Mouse (Mus musculus): ENCODE measurements around the gene Myh14. TPM values are rescaled to one million over a fixed set of nuclear protein-coding genes. Genes with fewer than 3 reads are reported as not detected.

The Myh14 gene
- 20.8 and 23.6 TPM in 2 replicates for polyA plus RNA-seq (2021; fragmentation: Nextera tagmentation)
- long read RNA-seq, experiment 1, full-length matches to known transcripts = 3 of 28 reads
- long read RNA-seq, experiment 1, partial matches to known transcripts = 21 of 28 reads
- long read RNA-seq, experiment 1, other reads (novel, unspliced or antisense) = 4 of 28 reads
- long read RNA-seq, experiment 2, full-length matches to known transcripts = 2 of 35 reads
- long read RNA-seq, experiment 2, partial matches to known transcripts = 31 of 35 reads
- long read RNA-seq, experiment 2, other reads (novel, unspliced or antisense) = 2 of 35 reads

DNA sequence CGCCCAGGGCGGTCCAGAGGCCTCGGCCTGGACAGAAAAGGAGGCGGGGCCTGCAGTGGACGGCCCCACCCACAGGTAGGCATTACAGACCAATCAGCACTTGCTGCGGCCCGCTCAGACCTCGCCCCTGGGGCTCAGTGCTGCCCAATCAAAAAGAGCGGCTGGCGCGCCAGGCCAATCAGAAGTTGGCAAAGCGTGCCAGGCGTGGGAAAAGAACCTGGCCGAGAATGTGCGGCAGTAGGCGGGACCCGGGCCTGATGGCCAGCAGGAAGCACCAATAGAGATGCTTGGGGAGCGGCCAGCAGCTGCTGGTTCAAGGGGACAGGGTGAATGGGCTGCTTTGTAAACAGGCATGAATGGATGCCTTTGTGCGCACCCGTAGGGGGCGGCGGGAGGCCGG lies at the start of gene Myh14:
Myh14 (minus strand) TSS at position 41 of the 400 bp plus-strand sequence.

DNA sequence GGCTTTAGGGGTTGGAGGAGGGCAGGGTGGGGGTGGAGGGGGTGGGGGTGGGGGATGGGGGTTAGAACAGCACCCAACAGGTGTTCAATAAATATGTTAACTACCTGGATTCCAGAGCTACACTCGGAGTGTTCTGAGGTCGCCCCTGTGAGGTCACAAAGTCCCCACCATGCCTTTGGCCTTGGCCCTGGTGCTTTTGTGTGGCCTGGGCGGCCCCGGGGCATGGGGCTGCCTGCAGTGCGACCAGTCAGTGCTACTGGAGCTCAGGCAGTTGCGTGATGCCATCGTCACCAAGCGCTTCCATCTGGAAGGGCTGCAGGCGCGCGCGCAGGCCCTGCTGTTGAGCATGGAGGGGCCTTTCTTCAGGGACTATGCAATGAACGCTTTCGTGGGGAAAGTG lies 37.9 kb upstream of the Myh14 start, which contains the start of gene Izumo2:
Izumo2 (plus strand) TSS at position 169 of the 400 bp plus-strand sequence.

DNA sequence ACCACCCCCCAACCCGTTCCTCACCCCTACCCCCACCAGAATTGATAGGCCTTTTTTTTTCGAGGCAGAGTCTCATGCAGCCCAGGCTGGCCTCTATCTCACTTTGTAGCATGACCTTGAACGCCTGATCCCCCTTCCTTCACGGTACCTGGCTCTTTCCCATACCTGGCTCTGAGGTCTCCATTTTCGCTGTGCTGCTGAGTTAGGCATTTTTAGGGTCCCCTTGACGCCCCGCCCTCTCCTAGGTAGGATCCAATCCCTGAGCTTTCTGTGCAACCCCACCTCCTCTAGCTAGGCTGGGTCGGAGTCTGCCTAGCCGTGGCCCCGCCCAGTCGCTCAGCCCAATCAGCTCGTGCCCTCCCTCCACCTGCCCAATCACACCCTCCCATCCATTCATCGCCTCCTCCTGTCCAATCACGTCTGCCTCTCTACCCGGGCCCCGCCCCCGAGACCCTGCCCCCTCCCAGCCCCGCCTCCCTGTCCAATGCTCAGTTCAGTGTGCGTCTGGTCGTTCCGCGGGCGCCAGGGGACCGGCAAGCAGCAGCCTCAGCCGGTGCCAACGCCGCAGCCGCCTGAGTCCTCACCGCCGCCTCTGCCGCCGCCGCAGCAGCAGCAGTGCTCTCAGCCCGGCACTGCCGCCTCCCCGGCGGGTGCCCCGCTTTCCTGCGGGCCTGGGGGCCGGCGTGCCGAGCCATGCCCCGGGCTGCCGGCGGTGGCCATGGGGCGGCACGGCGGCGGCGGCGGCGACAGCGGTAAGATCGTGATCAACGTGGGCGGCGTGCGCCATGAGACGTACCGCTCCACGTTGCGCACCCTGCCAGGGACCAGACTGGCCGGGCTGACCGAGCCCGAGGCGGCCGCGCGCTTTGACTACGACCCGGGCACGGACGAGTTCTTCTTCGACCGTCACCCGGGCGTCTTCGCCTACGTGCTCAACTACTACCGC lies 80.0 kb downstream of the Myh14 start, which contains the start of gene Kcnc3:
Kcnc3 (plus strand) TSS at position 263 of the 946 bp plus-strand sequence.

DNA sequence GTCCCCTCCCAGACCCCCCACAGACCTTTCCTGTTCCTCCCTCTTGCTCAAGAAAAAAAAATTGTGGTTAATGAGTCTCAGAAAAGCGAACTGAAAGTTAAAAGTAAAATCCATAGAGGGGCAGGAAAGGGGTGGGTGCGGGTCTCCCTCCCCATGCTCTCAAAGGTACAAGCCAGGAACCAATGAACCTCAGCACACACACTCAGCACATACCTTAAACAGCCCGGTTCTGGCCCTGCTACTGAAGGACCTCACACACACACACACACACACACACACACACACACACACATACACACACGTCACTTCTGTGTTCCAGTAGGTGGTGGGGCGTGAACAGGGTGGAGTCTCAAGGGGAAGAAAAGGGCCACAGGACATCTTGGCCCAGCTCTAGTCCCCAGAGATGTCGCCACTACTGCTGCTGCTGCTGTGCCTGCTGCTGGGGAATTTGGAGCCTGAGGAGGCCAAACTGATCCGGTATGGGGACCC lies 98.4 kb downstream of the Myh14 start, which contains the start of gene Napsa:
Napsa (plus strand) TSS at position 168 of the 489 bp plus-strand sequence.

Other genes with a start within 250 kb of the Myh14 start
- 6.2 and 11.6 TPM in 2 replicates for gene Lrrc4b, start 241.8 kb downstream of the Myh14 start, polyA plus RNA-seq (2021; fragmentation: Nextera tagmentation)
- 0.58 and 0.73 TPM in 2 replicates for gene Aspdh, start 205.5 kb downstream of the Myh14 start, polyA plus RNA-seq (2021; fragmentation: Nextera tagmentation)
- 104 and 106 TPM in 2 replicates for gene Josd2, start 202.9 kb downstream of the Myh14 start, polyA plus RNA-seq (2021; fragmentation: Nextera tagmentation)
- 176 and 362 TPM in 2 replicates for gene Emc10, start 174.3 kb downstream of the Myh14 start, polyA plus RNA-seq (2021; fragmentation: Nextera tagmentation)
- gene Fam71e1, start 174.3 kb downstream of the Myh14 start, polyA plus RNA-seq (2021; fragmentation: Nextera tagmentation) = 6.3 and 9.3 TPM in 2 replicates
- 0.15 and 0.18 TPM in 2 replicates for gene Mybpc2, start 146.2 kb downstream of the Myh14 start, polyA plus RNA-seq (2021; fragmentation: Nextera tagmentation)
- 0.05 TPM in 1 of 2 replicates, not detected in the other for gene Spib, start 138.8 kb downstream of the Myh14 start, polyA plus RNA-seq (2021; fragmentation: Nextera tagmentation)
- 5.5 and 5.9 TPM in 2 replicates for gene Pold1, start 122.0 kb downstream of the Myh14 start, polyA plus RNA-seq (2021; fragmentation: Nextera tagmentation)
- gene Nr1h2, start 116.9 kb downstream of the Myh14 start, polyA plus RNA-seq (2021; fragmentation: Nextera tagmentation) = 42.0 and 67.6 TPM in 2 replicates
- 0.23 and 0.34 TPM in 2 replicates for gene Napsa, start 98.5 kb downstream of the Myh14 start, polyA plus RNA-seq (2021; fragmentation: Nextera tagmentation)
- 2.6 and 34.9 TPM in 2 replicates for gene Kcnc3, start 80.2 kb downstream of the Myh14 start, polyA plus RNA-seq (2021; fragmentation: Nextera tagmentation)
- gene Izumo2, start 37.9 kb upstream of the Myh14 start, polyA plus RNA-seq (2021; fragmentation: Nextera tagmentation) = not detected in 2 replicates
- 29.4 and 33.2 TPM in 2 replicates for gene Vrk3, start 77.6 kb upstream of the Myh14 start, polyA plus RNA-seq (2021; fragmentation: Nextera tagmentation)
- gene Zfp473, start 80.2 kb upstream of the Myh14 start, polyA plus RNA-seq (2021; fragmentation: Nextera tagmentation) = 0.18 and 0.42 TPM in 2 replicates
- 9.7 and 11.8 TPM in 2 replicates for gene Nup62, start 145.2 kb upstream of the Myh14 start, polyA plus RNA-seq (2021; fragmentation: Nextera tagmentation)
- 0.51 and 1.0 TPM in 2 replicates for gene Il4i1, start 145.5 kb upstream of the Myh14 start, polyA plus RNA-seq (2021; fragmentation: Nextera tagmentation)
- gene Atf5, start 145.8 kb upstream of the Myh14 start, polyA plus RNA-seq (2021; fragmentation: Nextera tagmentation) = 0.93 and 2.1 TPM in 2 replicates
- gene Akt1s1, start 178.1 kb upstream of the Myh14 start, polyA plus RNA-seq (2021; fragmentation: Nextera tagmentation) = 31.0 and 50.0 TPM in 2 replicates
- 48.7 and 69.5 TPM in 2 replicates for gene Tbc1d17, start 178.2 kb upstream of the Myh14 start, polyA plus RNA-seq (2021; fragmentation: Nextera tagmentation)
- 25.1 and 38.7 TPM in 2 replicates for gene Pnkp, start 186.3 kb upstream of the Myh14 start, polyA plus RNA-seq (2021; fragmentation: Nextera tagmentation)
- 120 and 523 TPM in 2 replicates for gene Ptov1, start 198.9 kb upstream of the Myh14 start, polyA plus RNA-seq (2021; fragmentation: Nextera tagmentation)
- gene Med25, start 221.9 kb upstream of the Myh14 start, polyA plus RNA-seq (2021; fragmentation: Nextera tagmentation) = 114 and 117 TPM in 2 replicates
- 11.3 and 12.2 TPM in 2 replicates for gene Fuz, start 225.2 kb upstream of the Myh14 start, polyA plus RNA-seq (2021; fragmentation: Nextera tagmentation)

Data from left cerebral cortex, adult 6 months (tissue).